In genomic region chr3:89176421-89176820, GRCm38 (mm10) we compare ENCODE assay signal across 13 mouse cellular contexts. TPM values are rescaled to one million over a fixed set of nuclear protein-coding genes. Genes with fewer than 3 reads are reported as not detected.
DNase-seq lines count a peak whose midpoint lies in the region; ATAC-seq and TF ChIP-seq lines count a peak whose summit lies in the region.
"Had no signal": no experiment of that assay in that cellular context is flagged by ENCODE, and none has a peak within 500 bp of the region (broad histone marks: within the 10 kb centered on the region; RNA-seq: fewer than 3 reads in every experiment).

No protein-coding gene starts in this region.

- TF ChIP-seq EP300 in lung, postnatal 0 days (IDR thresholded peaks at IDR 0.05): no peak

- no peak for TF ChIP-seq POLR2A in myocyte (IDR thresholded peaks at IDR 0.05; ENCODE audit: insufficient read length, low read depth)

- TF ChIP-seq CTCF in lung, postnatal 0 days (IDR thresholded peaks at IDR 0.05): no peak

- ATAC-seq in forebrain, embryonic 13.5 days: peak; percentile 6; the same call in 1 of the 2 replicates
- ATAC-seq in forebrain, embryonic 16.5 days: no peak
- ATAC-seq in lung, embryonic 15.5 days (ENCODE audit: borderline replicate concordance, extremely low read depth, low FRiP score, low TSS enrichment): no peak
- no peak for ATAC-seq in lung, postnatal 0 days
- no peak for ATAC-seq in limb, embryonic 12.5 days (ENCODE audit: insufficient number of reproducible peaks, insufficient read depth, low FRiP score, low TSS enrichment, low read depth)

- WGBS in forebrain, embryonic 13.5 days: 82% methylated on average over 7 of the region's 7 CpGs
- WGBS in forebrain, embryonic 16.5 days: 86% methylated on average over 7 of the region's 7 CpGs
- WGBS in lung, embryonic 15.5 days: 76% methylated on average over 7 of the region's 7 CpGs
- 74% methylated on average over 7 of the region's 7 CpGs for WGBS in lung, postnatal 0 days
- WGBS in limb, embryonic 12.5 days: 87% methylated on average over 7 of the region's 7 CpGs

- no peak overlapping the region for H3K9ac ChIP-seq in forebrain, embryonic 13.5 days
- no peak overlapping the region for H3K9ac ChIP-seq in forebrain, embryonic 16.5 days (replicated peaks; ENCODE audit: low read depth, low read length)
- H3K9ac ChIP-seq in lung, embryonic 15.5 days: 0 out of 2 replicates have a peak overlapping the region, but pooled peaks have one; percentile 0
- H3K9ac ChIP-seq in lung, postnatal 0 days (replicated peaks; ENCODE audit: low read depth): no peak overlapping the region
- no peak overlapping the region for H3K9ac ChIP-seq in limb, embryonic 12.5 days (replicated peaks)
- H3K9ac ChIP-seq: embryonic facial prominence, embryonic 12.5 days; hindbrain, embryonic 12.5 days; lung, embryonic 14.5 days; neural tube, embryonic 12.5 days had no signal

- H3K4me2 ChIP-seq in forebrain, embryonic 13.5 days: no peak overlapping the region
- H3K4me2 ChIP-seq in forebrain, embryonic 16.5 days (ENCODE audit: low read length): no peak overlapping the region
- no peak overlapping the region for H3K4me2 ChIP-seq in lung, embryonic 15.5 days
- H3K4me2 ChIP-seq in lung, postnatal 0 days (replicated peaks; ENCODE audit: low read depth, low read length): no peak overlapping the region
- peak overlapping the region; percentile 87; the same call in 1 of the 2 replicates for H3K4me2 ChIP-seq in limb, embryonic 12.5 days
- no peak overlapping the region for H3K4me2 ChIP-seq in myocyte (ENCODE audit: low read depth)
- H3K4me2 ChIP-seq: embryonic facial prominence, embryonic 12.5 days; hindbrain, embryonic 12.5 days; neural tube, embryonic 12.5 days had no signal

- no peaks in the 10 kb centered on the region for H3K27me3 ChIP-seq in forebrain, embryonic 13.5 days
- H3K27me3 ChIP-seq in forebrain, embryonic 16.5 days (replicated peaks; ENCODE audit: control insufficient read depth, insufficient read depth, low read length): no peaks in the 10 kb centered on the region
- no peaks in the 10 kb centered on the region for H3K27me3 ChIP-seq in lung, embryonic 15.5 days
- no peaks in the 10 kb centered on the region for H3K27me3 ChIP-seq in lung, postnatal 0 days (replicated peaks; ENCODE audit: insufficient read depth, low read length)
- no peaks in the 10 kb centered on the region for H3K27me3 ChIP-seq in limb, embryonic 12.5 days
- H3K27me3 ChIP-seq in myocyte (ENCODE audit: control insufficient read depth, insufficient read depth, insufficient read length): no peaks in the 10 kb centered on the region
- H3K27me3 ChIP-seq: embryonic facial prominence, embryonic 12.5 days; hindbrain, embryonic 12.5 days; megakaryocyte, embryonic 14.5 days; neural tube, embryonic 12.5 days had no signal

- H3K4me3 ChIP-seq in forebrain, embryonic 13.5 days: no peak overlapping the region
- no peak overlapping the region for H3K4me3 ChIP-seq in forebrain, embryonic 16.5 days (replicated peaks; ENCODE audit: low read length)
- H3K4me3 ChIP-seq in lung, embryonic 15.5 days: no peak overlapping the region
- no peak overlapping the region for H3K4me3 ChIP-seq in lung, postnatal 0 days (ENCODE audit: low read depth, low read length)
- no peak overlapping the region; the same call in 1 of the 2 replicates for H3K4me3 ChIP-seq in limb, embryonic 12.5 days (replicated peaks)
- H3K4me3 ChIP-seq in myocyte: no peak overlapping the region
- H3K4me3 ChIP-seq: embryonic facial prominence, embryonic 12.5 days; neural tube, embryonic 12.5 days had no signal

- H3K36me3 ChIP-seq in forebrain, embryonic 13.5 days (ENCODE audit: poor library complexity, severe bottlenecking): peaks cover 78% of the 10 kb centered on the region
- H3K36me3 ChIP-seq in forebrain, embryonic 16.5 days (ENCODE audit: control insufficient read depth, insufficient read depth): peaks cover 31% of the 10 kb centered on the region
- H3K36me3 ChIP-seq in lung, embryonic 15.5 days: peaks cover 78% of the 10 kb centered on the region
- peaks cover 41% of the 10 kb centered on the region for H3K36me3 ChIP-seq in lung, postnatal 0 days (ENCODE audit: insufficient read depth, low read length)
- H3K36me3 ChIP-seq in limb, embryonic 12.5 days: peaks cover 79% of the 10 kb centered on the region
- peaks cover 42% of the 10 kb centered on the region for H3K36me3 ChIP-seq in myocyte (ENCODE audit: control insufficient read depth, insufficient read depth)

- no peak overlapping the region for H3ac ChIP-seq in myocyte (ENCODE audit: control insufficient read depth, insufficient read length)

- peaks cover 16% of the 10 kb centered on the region for H3K4me1 ChIP-seq in forebrain, embryonic 13.5 days
- peaks cover 13% of the 10 kb centered on the region for H3K4me1 ChIP-seq in forebrain, embryonic 16.5 days (replicated peaks; ENCODE audit: control insufficient read depth, insufficient read depth, low read length)
- H3K4me1 ChIP-seq in lung, embryonic 15.5 days: peaks cover 16% of the 10 kb centered on the region
- 0 out of 2 replicates have a peak, but pooled peaks cover 3% of the 10 kb centered on the region for H3K4me1 ChIP-seq in lung, postnatal 0 days (ENCODE audit: insufficient read depth, low read depth, low read length)
- H3K4me1 ChIP-seq in limb, embryonic 12.5 days (replicated peaks): peaks cover 12% of the 10 kb centered on the region

- no peak for DNase-seq in lung, postnatal 0 days (ENCODE audit: low spot score)
- no peak for DNase-seq in right cerebral cortex, postnatal 10 days (ENCODE audit: low spot score in 2 of 2)

- H3K9me3 ChIP-seq in forebrain, embryonic 13.5 days (replicated peaks): no peaks in the 10 kb centered on the region
- no peaks in the 10 kb centered on the region for H3K9me3 ChIP-seq in forebrain, embryonic 16.5 days (ENCODE audit: control insufficient read depth, low read length)
- H3K9me3 ChIP-seq in lung, embryonic 15.5 days: no peaks in the 10 kb centered on the region
- H3K9me3 ChIP-seq in lung, postnatal 0 days (ENCODE audit: low read length): no peaks in the 10 kb centered on the region
- no peaks in the 10 kb centered on the region for H3K9me3 ChIP-seq in limb, embryonic 12.5 days
- H3K9me3 ChIP-seq: embryonic facial prominence, embryonic 12.5 days; G1E; hindbrain, embryonic 12.5 days; megakaryocyte, embryonic 14.5 days; neural tube, embryonic 12.5 days had no signal

- peaks cover 14% of the 10 kb centered on the region for H3K79me2 ChIP-seq in myocyte (ENCODE audit: control insufficient read depth, insufficient read depth)

- H3K27ac ChIP-seq in forebrain, embryonic 13.5 days: no peak overlapping the region
- no peak overlapping the region for H3K27ac ChIP-seq in forebrain, embryonic 16.5 days (ENCODE audit: low read length)
- peak overlapping the region; percentile 44; the same call in 1 of the 2 replicates for H3K27ac ChIP-seq in lung, embryonic 15.5 days
- H3K27ac ChIP-seq in lung, postnatal 0 days (ENCODE audit: low read length): no peak overlapping the region
- H3K27ac ChIP-seq in limb, embryonic 12.5 days: peak overlapping the region; percentile 50; the same call in 1 of the 2 replicates
- H3K27ac ChIP-seq: embryonic facial prominence, embryonic 12.5 days; hindbrain, embryonic 12.5 days; neural tube, embryonic 12.5 days had no signal

TF ChIP-seq in myocyte, 11 proteins besides CTCF, POLR2A, EP300 and RAD21 (continues in another document):
- TF ChIP-seq E2F4 (IDR thresholded peaks at IDR 0.05; ENCODE audit: insufficient read depth): no peak

RNA-seq across cellular contexts. Expression of gene Scamp3, which starts 0.9 kb away (rescaled TPM):
- polyA plus RNA-seq in forebrain, embryonic 13.5 days (2015; fragmentation: Nextera tagmentation; extraction: Ambion mirVana): 102 and 109 TPM in 2 replicates
- polyA plus RNA-seq in forebrain, embryonic 16.5 days (2015; fragmentation: Nextera tagmentation; extraction: Ambion mirVana): 125 and 128 TPM in 2 replicates
- polyA plus RNA-seq in lung, embryonic 15.5 days (2015; fragmentation: Nextera tagmentation; extraction: Ambion mirVana): 106 and 110 TPM in 2 replicates
- 89.6 and 94.2 TPM in 2 replicates for polyA plus RNA-seq in lung, postnatal 0 days (2015; fragmentation: Nextera tagmentation; extraction: Ambion mirVana)
- 102 and 107 TPM in 2 replicates for polyA plus RNA-seq in limb, embryonic 12.5 days (2016; fragmentation: Nextera tagmentation; extraction: Ambion mirVana)
- polyA plus RNA-seq in myocyte (2012; fragmentation: generic; extraction: Trizol): 127 TPM

RNA-seq across cellular contexts. Expression of gene Fam189b, which starts 6.5 kb away (rescaled TPM):
- polyA plus RNA-seq in forebrain, embryonic 13.5 days (2015; fragmentation: Nextera tagmentation; extraction: Ambion mirVana): 15.1 and 23.0 TPM in 2 replicates
- polyA plus RNA-seq in forebrain, embryonic 16.5 days (2015; fragmentation: Nextera tagmentation; extraction: Ambion mirVana): 26.5 and 30.7 TPM in 2 replicates
- 12.9 and 18.4 TPM in 2 replicates for polyA plus RNA-seq in lung, embryonic 15.5 days (2015; fragmentation: Nextera tagmentation; extraction: Ambion mirVana)
- 6.6 and 8.4 TPM in 2 replicates for polyA plus RNA-seq in lung, postnatal 0 days (2015; fragmentation: Nextera tagmentation; extraction: Ambion mirVana)
- polyA plus RNA-seq in limb, embryonic 12.5 days (2016; fragmentation: Nextera tagmentation; extraction: Ambion mirVana): 27.4 and 33.8 TPM in 2 replicates
- 15.0 TPM for polyA plus RNA-seq in myocyte (2012; fragmentation: generic; extraction: Trizol)

RNA-seq across cellular contexts. Expression of gene Clk2, which starts 11.8 kb away (rescaled TPM):
- 25.0 and 26.2 TPM in 2 replicates for polyA plus RNA-seq in forebrain, embryonic 13.5 days (2015; fragmentation: Nextera tagmentation; extraction: Ambion mirVana)
- polyA plus RNA-seq in forebrain, embryonic 16.5 days (2015; fragmentation: Nextera tagmentation; extraction: Ambion mirVana): 19.2 and 23.9 TPM in 2 replicates
- 27.8 and 28.9 TPM in 2 replicates for polyA plus RNA-seq in lung, embryonic 15.5 days (2015; fragmentation: Nextera tagmentation; extraction: Ambion mirVana)
- 16.2 and 17.7 TPM in 2 replicates for polyA plus RNA-seq in lung, postnatal 0 days (2015; fragmentation: Nextera tagmentation; extraction: Ambion mirVana)
- polyA plus RNA-seq in limb, embryonic 12.5 days (2016; fragmentation: Nextera tagmentation; extraction: Ambion mirVana): 50.3 and 54.7 TPM in 2 replicates
- 22.2 TPM for polyA plus RNA-seq in myocyte (2012; fragmentation: generic; extraction: Trizol)

RNA-seq across cellular contexts. Expression of gene Hcn3, which starts 16.4 kb away (rescaled TPM):
- 19.0 and 19.6 TPM in 2 replicates for polyA plus RNA-seq in forebrain, embryonic 13.5 days (2015; fragmentation: Nextera tagmentation; extraction: Ambion mirVana)
- polyA plus RNA-seq in forebrain, embryonic 16.5 days (2015; fragmentation: Nextera tagmentation; extraction: Ambion mirVana): 34.0 and 39.6 TPM in 2 replicates
- 1.2 and 1.9 TPM in 2 replicates for polyA plus RNA-seq in lung, embryonic 15.5 days (2015; fragmentation: Nextera tagmentation; extraction: Ambion mirVana)
- polyA plus RNA-seq in lung, postnatal 0 days (2015; fragmentation: Nextera tagmentation; extraction: Ambion mirVana): 0.19 and 0.31 TPM in 2 replicates
- 2.2 and 2.8 TPM in 2 replicates for polyA plus RNA-seq in limb, embryonic 12.5 days (2016; fragmentation: Nextera tagmentation; extraction: Ambion mirVana)
- 0.10 TPM for polyA plus RNA-seq in myocyte (2012; fragmentation: generic; extraction: Trizol)

RNA-seq across cellular contexts. Expression of gene Gba, which starts 26.3 kb away (rescaled TPM):
- polyA plus RNA-seq in forebrain, embryonic 13.5 days (2015; fragmentation: Nextera tagmentation; extraction: Ambion mirVana): 34.6 and 36.3 TPM in 2 replicates
- 44.8 and 46.7 TPM in 2 replicates for polyA plus RNA-seq in forebrain, embryonic 16.5 days (2015; fragmentation: Nextera tagmentation; extraction: Ambion mirVana)
- 37.2 and 42.6 TPM in 2 replicates for polyA plus RNA-seq in lung, embryonic 15.5 days (2015; fragmentation: Nextera tagmentation; extraction: Ambion mirVana)
- polyA plus RNA-seq in lung, postnatal 0 days (2015; fragmentation: Nextera tagmentation; extraction: Ambion mirVana): 44.4 and 46.5 TPM in 2 replicates
- polyA plus RNA-seq in limb, embryonic 12.5 days (2016; fragmentation: Nextera tagmentation; extraction: Ambion mirVana): 26.3 and 28.8 TPM in 2 replicates
- 52.5 TPM for polyA plus RNA-seq in myocyte (2012; fragmentation: generic; extraction: Trizol)

Comparison
In these comparisons a context has a peak if more than half of its experiments do, and no peak if none do; other contexts are left out.
1. H3K27ac ChIP-seq: peak in lung, embryonic 15.5 days (single experiment) and limb, embryonic 12.5 days (single experiment); none in forebrain, embryonic 13.5 days (single experiment), forebrain, embryonic 16.5 days (single experiment) and lung, postnatal 0 days (single experiment).